ENCODE assay signal across 9 mouse cellular contexts in genomic region chr12:84132265-84132664, GRCm38 (mm10). TPM values are rescaled to one million over a fixed set of nuclear protein-coding genes. Genes with fewer than 3 reads are reported as not detected.
A peak's percentile ranks its signal among the peaks of the same experiment; 100 is the strongest.
DNase-seq lines count a peak whose midpoint lies in the region; ATAC-seq and TF ChIP-seq lines count a peak whose summit lies in the region.
"Had no signal": no experiment of that assay in that cellular context is flagged by ENCODE, and none has a peak within 500 bp of the region (broad histone marks: within the 10 kb centered on the region; RNA-seq: fewer than 3 reads in every experiment).

No protein-coding gene starts in this region.

- TF ChIP-seq POLR2A in liver, adult 2 months (IDR thresholded peaks at IDR 0.05; ENCODE audit: extremely low read depth, insufficient read depth, low read length): no peak

- H3K4me2 ChIP-seq in liver, embryonic 12.5 days: no peak overlapping the region
- H3K4me2 ChIP-seq in embryonic facial prominence, embryonic 11.5 days (ENCODE audit: low read depth, low read length): no peak overlapping the region
- no peak overlapping the region for H3K4me2 ChIP-seq in neural tube, embryonic 15.5 days

- no peaks in the 10 kb centered on the region for H3K79me2 ChIP-seq in liver, adult 2 months (ENCODE audit: control insufficient read depth, insufficient read depth, low read length)

- H3K36me3 ChIP-seq in liver, adult 2 months (ENCODE audit: control insufficient read depth, insufficient read depth, low read length): no peaks in the 10 kb centered on the region
- no peaks in the 10 kb centered on the region for H3K36me3 ChIP-seq in liver, embryonic 12.5 days
- H3K36me3 ChIP-seq in embryonic facial prominence, embryonic 11.5 days (replicated peaks; ENCODE audit: control insufficient read depth, insufficient read depth, low read depth, low read length): no peaks in the 10 kb centered on the region
- peaks cover 47% of the 10 kb centered on the region for H3K36me3 ChIP-seq in neural tube, embryonic 15.5 days

- 73% methylated on average over 3 of the region's 3 CpGs for WGBS in liver, adult 2 months
- 57% methylated on average over 3 of the region's 3 CpGs for WGBS in liver, embryonic 12.5 days (ENCODE audit: insufficient replicate concordance)
- WGBS in embryonic facial prominence, embryonic 11.5 days: 48% methylated on average over 3 of the region's 3 CpGs
- WGBS in neural tube, embryonic 15.5 days: 66% methylated on average over 3 of the region's 3 CpGs

- no peak for ATAC-seq in liver, embryonic 12.5 days
- no peak for ATAC-seq in embryonic facial prominence, embryonic 11.5 days (replicated peaks; ENCODE audit: insufficient number of reproducible peaks, low FRiP score, low TSS enrichment, low read depth)
- ATAC-seq in neural tube, embryonic 15.5 days (ENCODE audit: low FRiP score): no peak

- no peak overlapping the region for H3K27ac ChIP-seq in liver, adult 2 months (replicated peaks; ENCODE audit: insufficient read depth, low read depth, low read length)
- H3K27ac ChIP-seq in liver, embryonic 12.5 days: no peak overlapping the region
- H3K27ac ChIP-seq in embryonic facial prominence, embryonic 11.5 days (replicated peaks; ENCODE audit: low read depth, low read length): no peak overlapping the region
- H3K27ac ChIP-seq in neural tube, embryonic 15.5 days (replicated peaks): no peak overlapping the region

- peak; percentile 56 for DNase-seq in adrenal gland, postnatal 14 days
- DNase-seq in adrenal gland, adult 2 months: no peak
- peak; percentile 33 for DNase-seq in liver, adult 2 months (ENCODE audit: extremely low read depth, low read depth, low spot score)
- DNase-seq in embryonic facial prominence, embryonic 11.5 days (ENCODE audit: low spot score): peak; percentile 66
- peak; percentile 40 for DNase-seq in retina, postnatal 1 day
- DNase-seq in gastrocnemius, adult 18-20 months (ENCODE audit: low spot score): no peak

- no peaks in the 10 kb centered on the region for H3K4me1 ChIP-seq in liver, adult 2 months (ENCODE audit: control insufficient read depth, insufficient read depth, low read length)
- 0 out of 2 replicates have a peak, but pooled peaks cover 3% of the 10 kb centered on the region for H3K4me1 ChIP-seq in liver, embryonic 12.5 days
- no peaks in the 10 kb centered on the region for H3K4me1 ChIP-seq in embryonic facial prominence, embryonic 11.5 days (ENCODE audit: control insufficient read depth, insufficient read depth, low read length)
- no peaks in the 10 kb centered on the region for H3K4me1 ChIP-seq in neural tube, embryonic 15.5 days

- H3K27me3 ChIP-seq in liver, adult 2 months (ENCODE audit: control insufficient read depth, insufficient read depth, low read length): no peaks in the 10 kb centered on the region
- H3K27me3 ChIP-seq in liver, embryonic 12.5 days (replicated peaks): no peaks in the 10 kb centered on the region
- no peaks in the 10 kb centered on the region for H3K27me3 ChIP-seq in embryonic facial prominence, embryonic 11.5 days (ENCODE audit: control insufficient read depth, insufficient read depth, low read length)
- no peaks in the 10 kb centered on the region for H3K27me3 ChIP-seq in neural tube, embryonic 15.5 days (replicated peaks)
- H3K27me3 ChIP-seq: megakaryocyte, embryonic 14.5 days had no signal

- peak; percentile 64; the same call in 1 of the 2 replicates for TF ChIP-seq CTCF in liver, adult 2 months (IDR thresholded peaks at IDR 0.05; ENCODE audit: low read depth, low read length)

- no peak overlapping the region for H3K9ac ChIP-seq in liver, adult 2 months (ENCODE audit: low read depth, low read length)
- H3K9ac ChIP-seq in liver, embryonic 12.5 days: no peak overlapping the region
- H3K9ac ChIP-seq in embryonic facial prominence, embryonic 11.5 days (replicated peaks; ENCODE audit: low read length): no peak overlapping the region
- no peak overlapping the region for H3K9ac ChIP-seq in neural tube, embryonic 15.5 days (replicated peaks)

- no peaks in the 10 kb centered on the region for H3K9me3 ChIP-seq in liver, embryonic 12.5 days (replicated peaks)
- no peaks in the 10 kb centered on the region for H3K9me3 ChIP-seq in embryonic facial prominence, embryonic 11.5 days (replicated peaks; ENCODE audit: control insufficient read depth, low read length)
- no peaks in the 10 kb centered on the region for H3K9me3 ChIP-seq in neural tube, embryonic 15.5 days (replicated peaks)
- H3K9me3 ChIP-seq: megakaryocyte, embryonic 14.5 days had no signal

- H3K4me3 ChIP-seq in liver, adult 2 months (ENCODE audit: insufficient read depth, low read depth, low read length): no peak overlapping the region
- H3K4me3 ChIP-seq in liver, embryonic 12.5 days: no peak overlapping the region
- H3K4me3 ChIP-seq in embryonic facial prominence, embryonic 11.5 days (ENCODE audit: low read depth, low read length): no peak overlapping the region
- H3K4me3 ChIP-seq in neural tube, embryonic 15.5 days (replicated peaks): no peak overlapping the region
- H3K4me3 ChIP-seq: megakaryocyte, embryonic 14.5 days had no signal

RNA-seq across cellular contexts. Expression of gene Pnma1, which starts 16.0 kb away (rescaled TPM):
- total RNA-seq in adrenal gland, postnatal 14 days (2021): 0.30 and 0.44 TPM in 2 replicates
- under 1 TPM; 0.28 to 0.43 TPM for total RNA-seq in adrenal gland, adult 2 months (2021)
- polyA plus RNA-seq in adrenal gland, adult 2 months (2012; rRNA removed): 0.15 TPM in 1 of 2 replicates, not detected in the other
- 0.18 and 0.20 TPM in 2 replicates for total RNA-seq in liver, adult 2 months (2014; rRNA removed)
- not detected in 2 replicates for polyA plus RNA-seq in liver, adult 2 months (2012; rRNA removed)
- polyA plus RNA-seq in liver, embryonic 12.5 days (2016; fragmentation: Nextera tagmentation; extraction: Ambion mirVana): 0.08 and 0.20 TPM in 2 replicates
- polyA plus RNA-seq in embryonic facial prominence, embryonic 11.5 days (2014; fragmentation: Nextera tagmentation; extraction: Ambion mirVana): 0.88 and 1.0 TPM in 2 replicates
- 3.2 and 3.8 TPM in 2 replicates for polyA plus RNA-seq in neural tube, embryonic 15.5 days (2015; fragmentation: Nextera tagmentation; extraction: Ambion mirVana)
- total RNA-seq in gastrocnemius, adult 18-20 months (2021): under 1 TPM in 1 of 2 experiments, not detected in 1; 0.11 TPM

RNA-seq across cellular contexts. Expression of gene Dnal1, which starts 18.1 kb away (rescaled TPM):
- total RNA-seq in adrenal gland, postnatal 14 days (2021): 17.3 and 17.7 TPM in 2 replicates
- 10 to 100 TPM; 15.7 to 18.6 TPM for total RNA-seq in adrenal gland, adult 2 months (2021)
- polyA plus RNA-seq in adrenal gland, adult 2 months (2012; rRNA removed): 2.6 and 3.3 TPM in 2 replicates
- 0.40 and 0.46 TPM in 2 replicates for total RNA-seq in liver, adult 2 months (2014; rRNA removed)
- 0.29 and 0.38 TPM in 2 replicates for polyA plus RNA-seq in liver, adult 2 months (2012; rRNA removed)
- polyA plus RNA-seq in liver, embryonic 12.5 days (2016; fragmentation: Nextera tagmentation; extraction: Ambion mirVana): 0.73 and 1.1 TPM in 2 replicates
- polyA plus RNA-seq in embryonic facial prominence, embryonic 11.5 days (2014; fragmentation: Nextera tagmentation; extraction: Ambion mirVana): 3.9 and 6.8 TPM in 2 replicates
- 6.7 and 7.0 TPM in 2 replicates for polyA plus RNA-seq in neural tube, embryonic 15.5 days (2015; fragmentation: Nextera tagmentation; extraction: Ambion mirVana)
- total RNA-seq in gastrocnemius, adult 18-20 months (2021): 1 to 10 TPM; 7.3 to 7.4 TPM

RNA-seq across cellular contexts. Expression of gene Acot6, which starts 31.8 kb away (rescaled TPM):
- 4.7 and 5.5 TPM in 2 replicates for total RNA-seq in adrenal gland, postnatal 14 days (2021)
- total RNA-seq in adrenal gland, adult 2 months (2021): 1 to 10 TPM; 3.9 to 6.0 TPM
- 4.6 and 5.6 TPM in 2 replicates for polyA plus RNA-seq in adrenal gland, adult 2 months (2012; rRNA removed)
- 0.74 and 1.1 TPM in 2 replicates for total RNA-seq in liver, adult 2 months (2014; rRNA removed)
- 0.97 and 1.1 TPM in 2 replicates for polyA plus RNA-seq in liver, adult 2 months (2012; rRNA removed)
- 0.48 and 0.54 TPM in 2 replicates for polyA plus RNA-seq in liver, embryonic 12.5 days (2016; fragmentation: Nextera tagmentation; extraction: Ambion mirVana)
- polyA plus RNA-seq in embryonic facial prominence, embryonic 11.5 days (2014; fragmentation: Nextera tagmentation; extraction: Ambion mirVana): 1.0 and 1.7 TPM in 2 replicates
- 1.4 and 1.6 TPM in 2 replicates for polyA plus RNA-seq in neural tube, embryonic 15.5 days (2015; fragmentation: Nextera tagmentation; extraction: Ambion mirVana)
- total RNA-seq in gastrocnemius, adult 18-20 months (2021): 1 to 10 TPM; 2.5 to 3.0 TPM

Comparison
In these comparisons a context has a peak if more than half of its experiments do, and no peak if none do; other contexts are left out.
1. DNase-seq: peak in adrenal gland, postnatal 14 days (single experiment), liver, adult 2 months (single experiment), embryonic facial prominence, embryonic 11.5 days (single experiment) and retina, postnatal 1 day (single experiment); none in adrenal gland, adult 2 months (single experiment) and gastrocnemius, adult 18-20 months (single experiment).